Mouse (Mus musculus) stomach, embryonic 14.5 days (tissue): ENCODE data around the gene Esrrg. TPM values are rescaled to one million over a fixed set of nuclear protein-coding genes. Genes with fewer than 3 reads are reported as not detected.

Source experiments
- ATAC-seq: fragments of 200-750 bp; cut with Nextera tagmentation; 2 replicates; pipeline ENCODE4 v1.8.0; 2017; ENCODE audit warnings: low read depth, moderate TSS enrichment; ENCODE audit not compliant: insufficient number of reproducible peaks, insufficient read depth, low FRiP score
- H3K27ac ChIP-seq: fragments of 300-500 bp; sonication (generic); 2 replicates; pipeline ENCODE4 v1.5.1; 2014; ENCODE audit warnings: mild to moderate bottlenecking, low read length, moderate library complexity, mixed read lengths
- H3K27me3 ChIP-seq: fragments of 300-500 bp; sonication (generic); 2 replicates; pipeline ENCODE4 v1.6.1; 2014; ENCODE audit warnings: low read length, control low read depth, mixed read lengths; ENCODE audit not compliant: control insufficient read depth, insufficient read depth
- H3K36me3 ChIP-seq: fragments of 300-500 bp; sonication (generic); 2 replicates; pipeline ENCODE4 v1.6.1; 2014; ENCODE audit warnings: mild to moderate bottlenecking, control low read depth, low read length, moderate library complexity, mixed read lengths; ENCODE audit not compliant: control insufficient read depth, insufficient read depth
- H3K4me1 ChIP-seq: fragments of 300-500 bp; sonication (generic); 2 replicates; pipeline ENCODE4 v1.6.1; 2014; ENCODE audit warnings: low read length, control low read depth, mixed read lengths; ENCODE audit not compliant: control insufficient read depth, insufficient read depth
- H3K4me2 ChIP-seq: fragments of 300-500 bp; sonication (generic); replicated peaks from 2 replicates; pipeline ENCODE4 v1.6.1; 2014; ENCODE audit warnings: low read depth, low read length, control low read depth
- H3K4me3 ChIP-seq: fragments of 300-500 bp; sonication (generic); 2 replicates; pipeline ENCODE4 v1.5.1; 2014; ENCODE audit warnings: low read depth, low read length, control low read depth
- H3K9ac ChIP-seq: fragments of 300-500 bp; sonication (generic); replicated peaks from 2 replicates; pipeline ENCODE4 v1.6.1; 2014; ENCODE audit warnings: low read depth, mild to moderate bottlenecking, control low read depth, low read length, moderate library complexity, mixed read lengths
- H3K9me3 ChIP-seq: fragments of 300-500 bp; sonication (generic); 2 replicates; pipeline ENCODE4 v1.6.1; 2016; ENCODE audit warnings: low read depth, low read length, control low read depth; ENCODE audit not compliant: control insufficient read depth
- WGBS: fragments of 180-500 bp; shearing (Covaris S2); extraction: QIAGEN DNeasy Blood & Tissue Kit; methylation state at CpG from one replicate; pipeline ENCODE4 v1.1.7; 2014; 5-methylcytosine and 5-hydroxymethylcytosine counted together
- polyA plus RNA-seq: library from polyadenylated mRNA; unstranded; fragments of >200 nt; fragmentation: Nextera tagmentation; extraction: Ambion mirVana; gene quantifications from 2 replicates; pipeline ENCODE4 v1.2.1, GENCODE M21; 2014

Esrrg gene
- polyA plus RNA-seq, 1 experiment from 2014 or later, result 12.5 TPM

DNA sequence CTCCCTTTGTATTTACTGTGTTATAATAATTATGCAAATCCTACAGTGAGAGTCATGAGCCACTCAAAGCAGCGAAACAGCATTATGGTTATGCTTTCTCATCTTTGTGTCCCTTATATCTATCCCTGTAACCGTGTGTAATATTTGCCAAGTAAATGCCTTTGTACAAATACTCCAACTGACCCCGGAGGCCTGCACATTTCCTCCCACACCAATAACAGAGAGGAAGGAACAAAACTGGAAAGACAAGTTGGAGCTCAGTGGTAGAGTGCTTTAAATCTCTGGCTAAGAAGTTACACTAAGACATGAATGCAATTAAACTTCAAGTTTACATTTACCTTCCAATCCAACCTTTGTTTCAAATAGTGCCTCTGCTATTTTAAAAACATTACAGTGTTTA is 15.4 kb downstream of the Esrrg start:
- ATAC-seq, result peak; percentile 63

DNA sequence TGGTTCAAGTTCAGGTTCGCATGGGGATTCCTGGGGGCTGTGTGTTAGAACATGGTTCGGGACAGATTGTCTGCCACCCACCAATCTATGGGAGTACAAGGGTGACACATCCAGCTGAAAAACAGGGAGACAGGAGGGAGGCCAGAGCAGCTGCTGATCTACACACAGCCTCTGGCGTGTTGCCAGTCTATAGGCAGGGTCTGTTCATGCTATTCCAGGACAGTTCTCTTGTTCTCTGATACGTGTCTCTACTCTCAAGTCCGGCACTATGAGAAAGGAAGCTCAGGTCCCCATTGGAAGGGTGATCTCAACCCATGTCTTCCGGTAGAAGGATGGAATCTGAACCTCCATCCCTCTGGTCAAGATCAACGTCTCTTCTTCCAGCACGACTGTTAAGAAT is 21.8 kb downstream of the Esrrg start:
- Histone ChIP-seq H3K27me3 (no peaks in the 10 kb centered on the region), H3K27ac (no peak overlapping the region), H3K9ac (no peak overlapping the region), H3K4me3 (no peak overlapping the region), H3K9me3 (no peaks in the 10 kb centered on the region), H3K4me1 (no peaks in the 10 kb centered on the region), H3K36me3 (no peaks in the 10 kb centered on the region), H3K4me2 (no peak overlapping the region)
- WGBS, result 85% methylated on average over 8 of the region's 8 CpGs
- no peak for ATAC-seq

More for the DNA sequence above, 15.4 kb downstream of the Esrrg start:
- no peaks in the 10 kb centered on the region for H3K9me3 ChIP-seq
- no peak overlapping the region for H3K4me3 ChIP-seq
- H3K27ac ChIP-seq, result peak overlapping the region; percentile 55; the same call in 1 of the 2 replicates
- no peak overlapping the region for H3K9ac ChIP-seq
- H3K36me3 ChIP-seq, result no peaks in the 10 kb centered on the region
- 55% methylated on average over 3 of the region's 3 CpGs for WGBS
- no peak overlapping the region for H3K4me2 ChIP-seq
- H3K4me1 ChIP-seq, result 0 out of 2 replicates have a peak, but pooled peaks cover 4% of the 10 kb centered on the region
- no peaks in the 10 kb centered on the region for H3K27me3 ChIP-seq

DNA sequence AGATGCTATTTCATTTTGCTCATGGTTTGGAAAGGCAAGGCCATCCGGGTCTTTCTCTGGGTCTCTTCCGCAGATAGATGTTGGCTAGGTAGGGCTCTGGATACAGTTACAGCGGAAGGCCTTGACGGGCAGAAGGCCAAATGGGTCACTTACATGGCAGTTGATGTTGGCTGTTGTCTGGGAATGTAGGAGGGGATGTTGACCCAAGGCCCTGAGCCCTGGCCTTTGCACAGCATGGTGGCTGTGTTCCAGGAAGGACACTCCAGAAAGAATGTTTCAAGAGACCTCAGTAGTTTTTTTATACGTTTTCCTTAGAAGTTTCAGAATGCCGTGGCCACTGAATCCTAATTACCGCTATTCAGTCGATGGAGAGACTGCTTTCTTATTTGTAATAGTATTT is 22.9 kb downstream of the Esrrg start:
- Histone ChIP-seq H3K27me3 (no peaks in the 10 kb centered on the region), H3K9ac (no peak overlapping the region), H3K9me3 (no peaks in the 10 kb centered on the region), H3K4me2 (no peak overlapping the region), H3K36me3 (no peaks in the 10 kb centered on the region), H3K27ac (no peak overlapping the region), H3K4me1 (no peaks in the 10 kb centered on the region), H3K4me3 (no peak overlapping the region)
- no peak for ATAC-seq
- WGBS, result 84% methylated on average over 8 of the region's 8 CpGs

- Histone ChIP-seq H3K4me2 (no peak overlapping the region), H3K27me3 (no peaks in the 10 kb centered on the region), H3K9ac (no peak overlapping the region), H3K27ac (no peak overlapping the region), H3K4me1 (no peaks in the 10 kb centered on the region), H3K4me3 (no peak overlapping the region), H3K9me3 (no peaks in the 10 kb centered on the region), H3K36me3 (no peaks in the 10 kb centered on the region)
- no peak for ATAC-seq
- 83% methylated on average over 8 of the region's 8 CpGs for WGBS
Observed at GRCm38 (mm10) chr1:187645258-187645657, 36.7 kb downstream of the Esrrg start.

- Histone ChIP-seq H3K27me3 (no peaks in the 10 kb centered on the region), H3K27ac (no peak overlapping the region), H3K9ac (no peak overlapping the region), H3K36me3 (no peaks in the 10 kb centered on the region), H3K4me2 (no peak overlapping the region), H3K4me1 (peaks cover 3% of the 10 kb centered on the region; the same call in 1 of the 2 replicates), H3K4me3 (no peak overlapping the region), H3K9me3 (no peaks in the 10 kb centered on the region)
- WGBS, result 90% methylated on average over 8 of the region's 8 CpGs
- ATAC-seq, result no peak
Observed at GRCm38 (mm10) chr1:187648551-187648950, 40.0 kb downstream of the Esrrg start.

GRCm38 (mm10) chr1:187649871-187650270 is 41.3 kb downstream of the Esrrg start:
- no peaks in the 10 kb centered on the region for H3K9me3 ChIP-seq
- peaks cover 3% of the 10 kb centered on the region; the same call in 1 of the 2 replicates for H3K4me1 ChIP-seq
- H3K9ac ChIP-seq, result no peak overlapping the region
- H3K36me3 ChIP-seq, result no peaks in the 10 kb centered on the region
- no peak overlapping the region for H3K4me3 ChIP-seq
- H3K4me2 ChIP-seq, result no peak overlapping the region
- H3K27me3 ChIP-seq, result no peaks in the 10 kb centered on the region
- 45% methylated on average over 5 of the region's 5 CpGs for whole genome bisulfite sequencing
- no peak for ATAC-seq
- H3K27ac ChIP-seq, result no peak overlapping the region

DNA sequence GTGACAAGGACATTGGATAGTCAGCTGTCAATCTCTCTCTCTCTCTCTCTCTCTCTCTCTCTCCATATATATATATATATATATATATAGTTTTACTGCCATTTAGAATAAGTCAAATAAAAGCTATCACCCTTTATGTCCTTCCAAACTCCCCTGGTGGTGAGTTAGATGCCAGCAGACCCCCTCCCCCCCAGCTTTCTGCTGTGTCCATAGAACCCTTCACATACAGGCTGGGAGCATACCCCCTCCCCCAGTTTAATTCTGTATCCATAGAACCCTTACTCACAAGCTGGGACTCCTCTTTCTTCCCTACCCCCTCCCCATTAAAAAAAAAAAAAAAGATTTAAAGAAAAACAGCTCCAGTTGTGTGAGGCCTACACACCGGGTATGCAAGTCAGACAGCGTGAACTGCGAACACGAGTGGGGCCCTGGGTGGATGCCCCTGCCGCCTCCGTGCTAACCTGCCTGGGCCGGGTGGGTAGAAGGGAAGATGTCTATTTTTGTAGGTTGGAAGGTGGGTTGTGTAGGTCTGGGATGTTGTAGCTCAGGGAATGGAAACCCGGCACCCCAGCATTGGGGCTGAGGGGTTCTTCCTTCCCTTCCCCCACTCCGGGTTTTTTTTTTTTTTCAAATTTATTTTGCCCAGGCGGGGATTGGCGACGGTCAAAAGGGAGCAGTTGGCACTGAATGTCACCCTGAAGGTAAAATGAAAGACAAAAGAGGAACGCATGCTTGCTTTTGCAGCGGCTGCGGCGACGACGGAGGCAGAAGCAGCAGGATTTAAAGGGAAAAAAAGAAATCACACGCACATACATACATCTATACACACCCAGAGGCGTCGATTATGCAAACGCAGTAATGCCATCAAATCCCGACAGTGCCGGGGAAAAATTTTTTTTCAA is 42.4 kb downstream of the Esrrg start:
- Histone ChIP-seq H3K4me1 (peaks cover 3% of the 10 kb centered on the region; the same call in 1 of the 2 replicates), H3K4me2 (peak overlapping the region; percentile 93), H3K4me3 (peak overlapping the region; percentile 38), H3K27me3 (no peaks in the 10 kb centered on the region), H3K27ac (no peak overlapping the region), H3K9me3 (no peaks in the 10 kb centered on the region), H3K9ac (peak overlapping the region; percentile 50), H3K36me3 (no peaks in the 10 kb centered on the region)
- no peak for ATAC-seq
- 12% methylated on average over 24 of the region's 24 CpGs for WGBS

- WGBS, result under 1% methylated on average over 47 of the region's 47 CpGs
- no peak overlapping the region for H3K27ac ChIP-seq
- H3K9me3 ChIP-seq, result no peaks in the 10 kb centered on the region
- H3K36me3 ChIP-seq, result no peaks in the 10 kb centered on the region
- no peaks in the 10 kb centered on the region for H3K27me3 ChIP-seq
- H3K9ac ChIP-seq, result peak overlapping the region; percentile 50
- peak; percentile 72 for ATAC-seq
- H3K4me1 ChIP-seq, result peaks cover 3% of the 10 kb centered on the region; the same call in 1 of the 2 replicates
- peak overlapping the region; percentile 38 for H3K4me3 ChIP-seq
- peak overlapping the region; percentile 93 for H3K4me2 ChIP-seq
Observed at GRCm38 (mm10) chr1:187651688-187652241, 43.2 kb downstream of the Esrrg start.
